Mouse (Mus musculus) ES-E14 (cell line): Measurements from ENCODE around the gene Npas2. TPM values are rescaled to one million over a fixed set of nuclear protein-coding genes. Genes with fewer than 3 reads are reported as not detected.

Experiments
- DNase-seq: peaks from one replicate; pipeline ENCODE4 v3.0.0-alpha.2; 2013; ENCODE audit warnings: low read depth, low spot score
- H3K27ac ChIP-seq: 2 replicates; pipeline ENCODE4 v1.5.1; 2012; ENCODE audit warnings: low read depth, mild to moderate bottlenecking, low read length, moderate library complexity, mixed read lengths; ENCODE audit not compliant: poor library complexity, insufficient read depth, severe bottlenecking
- H3K36me3 ChIP-seq: 2 replicates; pipeline ENCODE4 v1.6.1; 2012; ENCODE audit warnings: mild to moderate bottlenecking, low read length, moderate library complexity, mixed read lengths; ENCODE audit not compliant: control insufficient read depth, poor library complexity, insufficient read depth, severe bottlenecking
- H3K4me1 ChIP-seq, 2 experiments: fragments of 150-350 bp in 1 of 2; sonication (generic) in 1 of 2; 2 replicates each; pipeline ENCODE4 v1.6.1; 2012; ENCODE audit warnings: low read length in 2 of 2, mild to moderate bottlenecking in 1 of 2, mixed read lengths in 1 of 2; ENCODE audit not compliant: control insufficient read depth in 2 of 2, insufficient read depth in 2 of 2, poor library complexity in 1 of 2
- H3K4me3 ChIP-seq, 2 experiments: fragments of 150-350 bp in 1 of 2; sonication (generic) in 1 of 2; 2 replicates each; pipeline ENCODE4 v1.5.1; 2012; ENCODE audit warnings: low read length in 2 of 2, low read depth in 1 of 2, mild to moderate bottlenecking in 1 of 2, mixed read lengths in 1 of 2; ENCODE audit not compliant: insufficient read depth in 1 of 2, poor library complexity in 1 of 2, severe bottlenecking in 1 of 2
- H3K9ac ChIP-seq: 2 replicates; pipeline ENCODE4 v1.6.1; 2012; ENCODE audit warnings: low read depth, mild to moderate bottlenecking, low read length, mixed read lengths; ENCODE audit not compliant: poor library complexity, insufficient read depth, severe bottlenecking
- H3K9me3 ChIP-seq: fragments of 150-350 bp; sonication (generic); 2 replicates; pipeline ENCODE4 v1.6.1; 2012; ENCODE audit warnings: low read depth, mild to moderate bottlenecking, low read length; ENCODE audit not compliant: control insufficient read depth, insufficient read depth
- CHD2 ChIP-seq: IDR thresholded peaks from 2 replicates; pipeline ENCODE4 v1.6.1; 2014; ENCODE audit warnings: mild to moderate bottlenecking, low read depth, low read length, inconsistent platforms
- HCFC1 ChIP-seq: IDR thresholded peaks from 2 replicates; pipeline ENCODE4 v1.6.1; 2012; ENCODE audit warnings: low read length, inconsistent platforms, borderline replicate concordance; ENCODE audit not compliant: insufficient read depth
- MAFK ChIP-seq: IDR thresholded peaks from 2 replicates; pipeline ENCODE4 v1.6.1; 2014; ENCODE audit warnings: mild to moderate bottlenecking, low read depth, low read length, inconsistent platforms; ENCODE audit not compliant: insufficient read depth
- ZC3H11A ChIP-seq: IDR thresholded peaks from 2 replicates; pipeline ENCODE4 v1.6.1; 2012; ENCODE audit warnings: low read depth, mild to moderate bottlenecking, inconsistent platforms, low read length, borderline replicate concordance
- ZNF384 ChIP-seq: IDR thresholded peaks from 2 replicates; pipeline ENCODE4 v1.6.1; 2012; ENCODE audit warnings: low read depth, low read length, inconsistent platforms
- in situ Hi-C, 2 experiments: fragments of 600-800 bp; cut with MboI; formaldehyde crosslinking; loops; one replicate each; pipeline ENCODE4 v1.15.1; 2025; ENCODE audit warnings: low sequenced_read_pairs in 2 of 2, inconsistent platforms in 1 of 2; ENCODE audit not compliant: unreplicated experiment in 2 of 2
- total RNA-seq: library from RNA; depleted of rRNA; stranded (reverse); fragments of 300-350 nt; gene quantifications from 2 replicates; pipeline ENCODE4 v1.2.3, GENCODE M21; 2012

Gene Npas2
- total RNA-seq, 1 experiment = 0.09 TPM

DNA sequence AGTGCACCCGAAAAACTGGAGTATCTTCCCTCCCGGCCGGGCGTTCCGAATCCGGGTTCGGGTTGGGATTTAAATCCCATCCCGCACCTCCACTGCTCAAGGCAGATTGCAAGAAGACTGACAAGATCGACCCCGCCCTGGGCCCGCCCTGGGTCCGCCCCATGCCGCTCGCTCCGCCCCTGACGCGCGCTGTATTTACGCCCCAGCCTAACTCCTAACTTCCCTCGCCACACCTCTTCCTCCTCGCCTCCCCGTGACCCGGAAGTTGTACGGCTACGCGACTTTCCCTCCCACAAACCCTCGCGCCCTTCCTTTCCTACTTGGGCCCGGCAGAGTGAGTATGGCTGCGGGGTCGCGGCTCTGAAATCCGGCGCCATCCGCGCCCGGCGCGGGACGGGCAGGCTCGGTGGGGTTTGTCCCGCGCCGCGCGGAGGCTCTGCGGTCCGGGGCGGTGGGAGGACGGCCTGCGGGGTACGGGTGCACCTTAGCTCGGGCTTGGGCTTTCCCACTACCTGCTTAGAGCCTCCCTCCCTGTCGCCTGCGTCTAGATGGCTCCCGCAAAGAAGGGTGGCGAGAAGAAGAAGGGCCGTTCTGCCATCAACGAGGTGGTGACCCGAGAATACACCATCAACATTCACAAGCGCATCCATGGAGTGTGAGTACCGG, 174.2 kb downstream of the Npas2 start, which contains the start of gene Rpl31:
Gene Rpl31 (plus strand): TSS at position 242 of the 666 bp plus-strand sequence.
- Histone ChIP-seq H3K36me3 (peaks cover 39% of the 10 kb centered on the region), H3K9ac (peak within 1 kb of the TSS; percentile 100), H3K4me3 (peak within 1 kb of the TSS; percentile 97 to 99), H3K4me1 (peaks cover 4 to 8% of the 10 kb centered on the region in 2 experiments; a peak in 2 of 4 replicates), H3K9me3 (no peaks in the 10 kb centered on the region), H3K27ac (peak within 1 kb of the TSS; percentile 89)
- DNase-seq = peak; percentile 88
- in situ Hi-C loops = no loop called here
- TF ChIP-seq HCFC1 (no peak; the same call in 1 of the 2 replicates), MAFK (no peak), CHD2 (no peak), ZNF384 (no peak), ZC3H11A (no peak)

GRCm38 (mm10) chr1:39368267-39368841, 174.8 kb downstream of the Npas2 start:
- TF ChIP-seq MAFK (no peak), ZNF384 (no peak), CHD2 (no peak), HCFC1 (no peak), ZC3H11A (no peak)

GRCm38 (mm10) chr1:39370431-39370830, 176.9 kb downstream of the Npas2 start:
- H3K36me3 ChIP-seq = peaks cover 42% of the 10 kb centered on the region
- in situ Hi-C loops = no loop called here
- peak overlapping the region; percentile 100; the same call in 1 of the 2 replicates for H3K9ac ChIP-seq
- no peak for DNase-seq
- H3K9me3 ChIP-seq = no peaks in the 10 kb centered on the region
- H3K4me1 ChIP-seq = peaks cover 2 to 4% of the 10 kb centered on the region in 2 experiments; a peak in 1 of 4 replicates
- peak overlapping the region in 1 of 2 experiments; percentile 99; a peak in 1 of 4 replicates for H3K4me3 ChIP-seq
- H3K27ac ChIP-seq = no peak overlapping the region; the same call in 1 of the 2 replicates
- TF ChIP-seq MAFK (no peak), HCFC1 (no peak), ZNF384 (no peak), CHD2 (no peak), ZC3H11A (no peak)

More at GRCm38 (mm10) chr1:39368267-39368841, 174.8 kb downstream of the Npas2 start:
- DNase-seq = no peak
- Histone ChIP-seq H3K27ac (peak overlapping the region; percentile 89), H3K4me1 (peaks cover 2 to 7% of the 10 kb centered on the region in 2 experiments; a peak in 1 of 4 replicates), H3K9me3 (no peaks in the 10 kb centered on the region), H3K36me3 (peaks cover 40% of the 10 kb centered on the region), H3K4me3 (peak overlapping the region; percentile 97 to 99), H3K9ac (peak overlapping the region; percentile 100)
- in situ Hi-C loops = no loop called here

GRCm38 (mm10) chr1:39372220-39372843, 178.8 kb downstream of the Npas2 start:
- H3K4me3 ChIP-seq = no peak overlapping the region
- TF ChIP-seq MAFK (no peak), ZC3H11A (no peak), CHD2 (no peak), ZNF384 (no peak), HCFC1 (no peak)
- H3K36me3 ChIP-seq = peaks cover 42% of the 10 kb centered on the region
- peaks cover 0 to 2% of the 10 kb centered on the region in 2 experiments; a peak in 1 of 4 replicates for H3K4me1 ChIP-seq
- no peak overlapping the region for H3K27ac ChIP-seq
- no peaks in the 10 kb centered on the region for H3K9me3 ChIP-seq
- in situ Hi-C loops = no loop called here
- no peak overlapping the region for H3K9ac ChIP-seq
- no peak for DNase-seq
